Mouse (Mus musculus) heart, adult 2 months (tissue): ENCODE measurements around the gene Faap20.

Experiments
- CTCF ChIP-seq: fragments of 200-600 bp; IDR thresholded peaks from 2 replicates; pipeline ENCODE4 v1.8.1; 2022; ENCODE audit warnings: antibody characterized with exemption, mild to moderate bottlenecking, moderate library complexity
- EP300 ChIP-seq: fragments of 200-500 bp; IDR thresholded peaks from 2 replicates; pipeline ENCODE4 v1.6.1; 2011; ENCODE audit warnings: low read depth, low read length, control low read depth; ENCODE audit not compliant: insufficient read depth
- POLR2A ChIP-seq: fragments of 200-500 bp; IDR thresholded peaks from 2 replicates; pipeline ENCODE4 v1.6.1; 2011; ENCODE audit warnings: mild to moderate bottlenecking, low read depth, low read length, control low read depth; ENCODE audit not compliant: insufficient read depth

- TF ChIP-seq POLR2A (no peak), CTCF (no peak), EP300 (no peak)
These were observed 937 bp downstream of the Faap20 start for GRCm38 (mm10) chr4:155250361-155251117.
